Mouse (Mus musculus): ENCODE results near the gene Hvcn1.

DNA sequence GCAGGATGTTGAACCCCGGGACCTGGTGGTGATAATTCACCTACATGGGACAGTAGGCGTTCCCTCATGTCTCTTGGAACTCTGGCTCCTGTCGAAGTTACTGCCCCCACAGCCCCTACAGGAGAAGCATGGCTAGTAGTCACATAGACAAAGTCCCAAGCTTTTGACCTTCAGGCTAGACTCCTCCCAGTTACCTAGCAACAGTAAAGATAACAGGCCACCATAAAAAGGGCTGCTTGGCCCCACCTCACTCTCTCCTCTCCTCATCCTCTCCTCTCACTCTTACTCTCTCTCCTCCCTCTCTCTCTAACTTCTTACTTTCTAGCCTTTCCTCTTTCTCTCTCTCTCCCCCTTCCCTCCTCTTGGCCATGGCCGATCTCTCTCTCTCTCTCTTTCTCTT is 5.7 kb upstream of the Hvcn1 start:
- TF ChIP-seq POLR2A (IDR thresholded peaks at IDR 0.05; ENCODE audit: borderline replicate concordance, control insufficient read depth, low read depth, low read length) (no peak), CTCF (IDR thresholded peaks at IDR 0.05; ENCODE audit: control insufficient read depth, insufficient read depth, low read length) (no peak)
